Mouse (Mus musculus): ENCODE results near the gene Olfr1255.

GRCm38 (mm10) chr2:89811751-89812150 is at the start of gene Olfr1255:
- TF ChIP-seq GATA1 (IDR thresholded peaks at IDR 0.05; ENCODE audit: borderline replicate concordance, low read length) (no peak), FLI1 (IDR thresholded peaks at IDR 0.05; ENCODE audit: low read length) (no peak)
